Mouse (Mus musculus) lung, embryonic 14.5 days (tissue): ENCODE results near the gene Utp20. TPM values are rescaled to one million over a fixed set of nuclear protein-coding genes. Genes with fewer than 3 reads are reported as not detected.

Experiments
- ATAC-seq: fragments of 200-750 bp; cut with Nextera tagmentation; 2 replicates; pipeline ENCODE4 v1.8.0; 2017; ENCODE audit warnings: mild to moderate bottlenecking, moderate TSS enrichment, moderate library complexity; ENCODE audit not compliant: insufficient read depth
- DNase-seq: peaks from one replicate; pipeline ENCODE4 v3.0.0-alpha.2; 2015
- H3K27ac ChIP-seq: fragments of 300-500 bp; sonication (generic); 2 replicates; pipeline ENCODE4 v1.5.1; 2014; ENCODE audit warnings: low read depth, mild to moderate bottlenecking, moderate library complexity
- H3K27me3 ChIP-seq: fragments of 300-500 bp; sonication (generic); 2 replicates; pipeline ENCODE4 v1.6.1; 2014; ENCODE audit warnings: low read length, control low read depth; ENCODE audit not compliant: insufficient read depth
- H3K36me3 ChIP-seq: fragments of 300-500 bp; sonication (generic); 2 replicates; pipeline ENCODE4 v1.6.1; 2014; ENCODE audit warnings: control low read depth; ENCODE audit not compliant: insufficient read depth
- H3K4me1 ChIP-seq: fragments of 300-500 bp; sonication (generic); 2 replicates; pipeline ENCODE4 v1.6.1; 2014; ENCODE audit warnings: antibody characterized with exemption, control low read depth; ENCODE audit not compliant: insufficient read depth
- H3K4me2 ChIP-seq: fragments of 300-500 bp; sonication (generic); 2 replicates; pipeline ENCODE4 v1.6.1; 2014; ENCODE audit warnings: mild to moderate bottlenecking
- H3K4me3 ChIP-seq: fragments of 300-500 bp; sonication (generic); 2 replicates; pipeline ENCODE4 v1.5.1; 2014; ENCODE audit warnings: low read depth, low read length
- H3K9ac ChIP-seq: fragments of 300-500 bp; sonication (generic); 2 replicates; pipeline ENCODE4 v1.6.1; 2014
- H3K9me3 ChIP-seq: fragments of 300-500 bp; sonication (generic); 2 replicates; pipeline ENCODE4 v1.6.1; 2016; ENCODE audit warnings: low read depth, low read length, control low read depth
- CTCF ChIP-seq: IDR thresholded peaks from 2 replicates; pipeline ENCODE4 v1.5.1; 2016; ENCODE audit warnings: antibody characterized with exemption, low read depth
- whole genome bisulfite sequencing: fragments of 180-500 bp; shearing (Covaris S2); extraction: QIAGEN DNeasy Blood & Tissue Kit; methylation state at CpG from one replicate; pipeline ENCODE4 v1.1.7; 2014; 5-methylcytosine and 5-hydroxymethylcytosine counted together
- polyA plus RNA-seq: library from polyadenylated mRNA; unstranded; fragments of >200 nt; fragmentation: Nextera tagmentation; extraction: Ambion mirVana; gene quantifications from 2 replicates; pipeline ENCODE4 v1.2.1, GENCODE M21; 2014

The Utp20 gene
- polyA plus RNA-seq, 1 experiment from 2014 or later, result 26.6 TPM

GRCm38 (mm10) chr10:88715621-88716020, 111.0 kb downstream of the Utp20 start:
- TF ChIP-seq CTCF, result no peak
- H3K9me3 ChIP-seq, result no peaks in the 10 kb centered on the region
- H3K27me3 ChIP-seq, result no peaks in the 10 kb centered on the region
- H3K9ac ChIP-seq, result no peak overlapping the region
- H3K36me3 ChIP-seq, result no peaks in the 10 kb centered on the region
- ATAC-seq (no peak), DNase-seq (no peak)
- H3K4me3 ChIP-seq, result no peak overlapping the region
- H3K27ac ChIP-seq, result no peak overlapping the region
- no peak overlapping the region for H3K4me2 ChIP-seq
- WGBS, result 82% methylated on average over 6 of the region's 6 CpGs
- H3K4me1 ChIP-seq, result no peaks in the 10 kb centered on the region

GRCm38 (mm10) chr10:88714744-88715143, 111.9 kb downstream of the Utp20 start:
- no peak for ATAC-seq
- TF ChIP-seq CTCF, result no peak
- DNase-seq, result no peak
- no peaks in the 10 kb centered on the region for H3K36me3 ChIP-seq
- no peak overlapping the region for H3K4me2 ChIP-seq
- H3K9ac ChIP-seq, result no peak overlapping the region
- H3K9me3 ChIP-seq, result no peaks in the 10 kb centered on the region
- H3K27me3 ChIP-seq, result no peaks in the 10 kb centered on the region
- no peak overlapping the region for H3K4me3 ChIP-seq
- no peak overlapping the region for H3K27ac ChIP-seq
- WGBS, result 79% methylated on average over 4 of the region's 4 CpGs
- H3K4me1 ChIP-seq, result no peaks in the 10 kb centered on the region

GRCm38 (mm10) chr10:88712359-88712758, 114.2 kb downstream of the Utp20 start:
- WGBS, result 76% methylated on average over 6 of the region's 6 CpGs
- Histone ChIP-seq H3K4me1 (no peaks in the 10 kb centered on the region), H3K36me3 (no peaks in the 10 kb centered on the region), H3K4me2 (no peak overlapping the region), H3K27ac (no peak overlapping the region), H3K4me3 (no peak overlapping the region), H3K27me3 (no peaks in the 10 kb centered on the region), H3K9ac (no peak overlapping the region), H3K9me3 (no peaks in the 10 kb centered on the region)
- DNase-seq (no peak), ATAC-seq (no peak)
- no peak for TF ChIP-seq CTCF

- H3K4me2 ChIP-seq, result no peak overlapping the region
- no peak overlapping the region for H3K9ac ChIP-seq
- TF ChIP-seq CTCF, result no peak
- WGBS, result 57% methylated on average over 10 of the region's 10 CpGs
- H3K36me3 ChIP-seq, result no peaks in the 10 kb centered on the region
- DNase-seq (peak; percentile 13), ATAC-seq (no peak)
- H3K9me3 ChIP-seq, result peaks cover 3% of the 10 kb centered on the region; the same call in 1 of the 2 replicates
- H3K4me3 ChIP-seq, result no peak overlapping the region
- no peak overlapping the region for H3K27ac ChIP-seq
- H3K27me3 ChIP-seq, result no peaks in the 10 kb centered on the region
- no peaks in the 10 kb centered on the region for H3K4me1 ChIP-seq
Measured at GRCm38 (mm10) chr10:88708671-88709523, 117.7 kb downstream of the Utp20 start.

GRCm38 (mm10) chr10:88700938-88701337, 125.7 kb downstream of the Utp20 start:
- TF ChIP-seq CTCF, result no peak
- H3K27ac ChIP-seq, result no peak overlapping the region
- no peaks in the 10 kb centered on the region for H3K36me3 ChIP-seq
- no peak overlapping the region for H3K4me2 ChIP-seq
- H3K4me1 ChIP-seq, result no peaks in the 10 kb centered on the region
- peaks cover 3% of the 10 kb centered on the region; the same call in 1 of the 2 replicates for H3K9me3 ChIP-seq
- no peak for DNase-seq
- no peak overlapping the region for H3K4me3 ChIP-seq
- no peak for ATAC-seq
- 71% methylated on average over 6 of the region's 6 CpGs for WGBS
- H3K9ac ChIP-seq, result no peak overlapping the region
- H3K27me3 ChIP-seq, result no peaks in the 10 kb centered on the region

Other genes with a start within 250 kb of the Utp20 start
- 0.09 and 0.18 TPM in 2 replicates for gene Mybpc1, start 221.7 kb downstream of the Utp20 start, polyA plus RNA-seq
- not detected in 2 replicates for gene Spic, start 141.8 kb downstream of the Utp20 start, polyA plus RNA-seq
- 193 and 206 TPM in 2 replicates for gene Arl1, start 95.9 kb downstream of the Utp20 start, polyA plus RNA-seq
- 0.07 and 0.14 TPM in 2 replicates for gene Slc5a8, start 59.2 kb upstream of the Utp20 start, polyA plus RNA-seq